Comparison of ENCODE assay signal across 25 mouse cellular contexts in genomic region chr15:85284651-85285050, GRCm38 (mm10). TPM values are rescaled to one million over a fixed set of nuclear protein-coding genes. Genes with fewer than 3 reads are reported as not detected.
DNase-seq lines count a peak whose midpoint lies in the region; ATAC-seq lines count a peak whose summit lies in the region.
"Had no signal": no experiment of that assay in that cellular context is flagged by ENCODE, and none has a peak within 500 bp of the region (broad histone marks: within the 10 kb centered on the region; RNA-seq: fewer than 3 reads in every experiment).

No protein-coding gene starts in this region.

- no peak overlapping the region for H3K9ac ChIP-seq in limb, embryonic 15.5 days
- no peak overlapping the region for H3K9ac ChIP-seq in neural tube, embryonic 13.5 days
- H3K9ac ChIP-seq in neural tube, embryonic 15.5 days (replicated peaks) = no peak overlapping the region
- H3K9ac ChIP-seq: embryonic facial prominence, embryonic 13.5 days; forebrain, embryonic 12.5 days; forebrain, postnatal 0 days; hindbrain, embryonic 12.5 days; hindbrain, embryonic 15.5 days had no signal

- H3K9me3 ChIP-seq in limb, embryonic 15.5 days = no peaks in the 10 kb centered on the region
- H3K9me3 ChIP-seq in limb, embryonic 10.5 days (replicated peaks) = no peaks in the 10 kb centered on the region
- H3K9me3 ChIP-seq in neural tube, embryonic 13.5 days = no peaks in the 10 kb centered on the region
- no peaks in the 10 kb centered on the region for H3K9me3 ChIP-seq in neural tube, embryonic 15.5 days (replicated peaks)
- H3K9me3 ChIP-seq: embryonic facial prominence, embryonic 10.5 days; embryonic facial prominence, embryonic 13.5 days; forebrain, embryonic 12.5 days; hindbrain, embryonic 12.5 days; hindbrain, embryonic 15.5 days had no signal

- 81% methylated on average over 6 of the region's 6 CpGs for WGBS in limb, embryonic 15.5 days
- WGBS in limb, embryonic 10.5 days = 91% methylated on average over 6 of the region's 6 CpGs
- 78% methylated on average over 6 of the region's 6 CpGs for WGBS in neural tube, embryonic 13.5 days
- 78% methylated on average over 6 of the region's 6 CpGs for WGBS in neural tube, embryonic 15.5 days

- no peak overlapping the region for H3K4me3 ChIP-seq in limb, embryonic 15.5 days
- no peak overlapping the region for H3K4me3 ChIP-seq in limb, embryonic 10.5 days
- H3K4me3 ChIP-seq in neural tube, embryonic 13.5 days = no peak overlapping the region
- no peak overlapping the region for H3K4me3 ChIP-seq in neural tube, embryonic 15.5 days (replicated peaks)
- H3K4me3 ChIP-seq: embryonic facial prominence, embryonic 10.5 days; embryonic facial prominence, embryonic 13.5 days; erythroblast, embryonic 14.5 days; forebrain, embryonic 12.5 days; gastrocnemius, adult 2 months; hindbrain, embryonic 12.5 days; hindbrain, embryonic 15.5 days had no signal

- ATAC-seq in limb, embryonic 15.5 days (ENCODE audit: insufficient number of reproducible peaks, low FRiP score, low TSS enrichment, low read depth) = no peak
- ATAC-seq in neural tube, embryonic 13.5 days (ENCODE audit: low read depth) = 0 out of 2 replicates have a peak, but pooled peaks have one; percentile 27
- ATAC-seq in neural tube, embryonic 15.5 days (ENCODE audit: low FRiP score) = no peak
- ATAC-seq: forebrain, postnatal 0 days; Patski had no signal

- peaks cover 7% of the 10 kb centered on the region; the same call in 1 of the 2 replicates for H3K4me1 ChIP-seq in limb, embryonic 15.5 days
- no peaks in the 10 kb centered on the region for H3K4me1 ChIP-seq in limb, embryonic 10.5 days
- H3K4me1 ChIP-seq in neural tube, embryonic 13.5 days (replicated peaks) = peaks cover 15% of the 10 kb centered on the region
- H3K4me1 ChIP-seq in neural tube, embryonic 15.5 days = peaks cover 4% of the 10 kb centered on the region; the same call in 1 of the 2 replicates
- H3K4me1 ChIP-seq: embryonic facial prominence, embryonic 10.5 days; embryonic facial prominence, embryonic 13.5 days; forebrain, embryonic 12.5 days; hindbrain, embryonic 15.5 days had no signal

- peaks cover 21% of the 10 kb centered on the region for H3K36me3 ChIP-seq in limb, embryonic 15.5 days
- H3K36me3 ChIP-seq in limb, embryonic 10.5 days = peaks cover 64% of the 10 kb centered on the region
- H3K36me3 ChIP-seq in neural tube, embryonic 13.5 days = no peaks in the 10 kb centered on the region
- H3K36me3 ChIP-seq in neural tube, embryonic 15.5 days = no peaks in the 10 kb centered on the region
- H3K36me3 ChIP-seq: forebrain, embryonic 12.5 days; G1E; hindbrain, embryonic 12.5 days; hindbrain, embryonic 15.5 days had no signal

- H3K27me3 ChIP-seq in limb, embryonic 15.5 days = no peaks in the 10 kb centered on the region
- no peaks in the 10 kb centered on the region for H3K27me3 ChIP-seq in limb, embryonic 10.5 days (ENCODE audit: low read depth, poor library complexity, severe bottlenecking)
- H3K27me3 ChIP-seq in neural tube, embryonic 13.5 days = no peaks in the 10 kb centered on the region
- H3K27me3 ChIP-seq in neural tube, embryonic 15.5 days (replicated peaks) = no peaks in the 10 kb centered on the region
- H3K27me3 ChIP-seq: embryonic facial prominence, embryonic 13.5 days; forebrain, embryonic 12.5 days; hindbrain, embryonic 12.5 days; hindbrain, embryonic 15.5 days; Patski had no signal

- DNase-seq in cerebellum, postnatal 14 days = peak; percentile 29 to 51
- DNase-seq in cerebellum, postnatal 36 days = no peak
- DNase-seq in limb, embryonic 10.5 days (ENCODE audit: low spot score) = no peak
- DNase-seq in adrenal gland, adult 2 months = no peak
- DNase-seq: adrenal gland, postnatal 14 days; B cell, adult 2 months; cerebellum, adult 11-12 months; cerebellum, adult 9-10 months; embryo, embryonic 11 days; forebrain, postnatal 0 days; gastrocnemius, adult 2 months; gastrocnemius, postnatal 14 days; heart, adult 11 months had no signal

- no peak overlapping the region for H3K4me2 ChIP-seq in limb, embryonic 15.5 days
- no peak overlapping the region for H3K4me2 ChIP-seq in neural tube, embryonic 13.5 days
- no peak overlapping the region for H3K4me2 ChIP-seq in neural tube, embryonic 15.5 days
- H3K4me2 ChIP-seq: embryonic facial prominence, embryonic 13.5 days; forebrain, embryonic 12.5 days; heart, embryonic 11.5 days; hindbrain, embryonic 12.5 days; hindbrain, embryonic 15.5 days had no signal

- H3K27ac ChIP-seq in limb, embryonic 15.5 days = peak overlapping the region; percentile 7; the same call in 1 of the 2 replicates
- no peak overlapping the region for H3K27ac ChIP-seq in limb, embryonic 10.5 days
- H3K27ac ChIP-seq in neural tube, embryonic 13.5 days (replicated peaks) = no peak overlapping the region
- no peak overlapping the region for H3K27ac ChIP-seq in neural tube, embryonic 15.5 days (replicated peaks)
- H3K27ac ChIP-seq: embryonic facial prominence, embryonic 10.5 days; embryonic facial prominence, embryonic 13.5 days; forebrain, embryonic 12.5 days; gastrocnemius, adult 2 months; hindbrain, embryonic 12.5 days; hindbrain, embryonic 15.5 days had no signal

RNA-seq across cellular contexts. Expression of gene Atxn10, which starts 51.4 kb away (rescaled TPM):
- polyA plus RNA-seq in limb, embryonic 15.5 days (2015; fragmentation: Nextera tagmentation; extraction: Ambion mirVana) = 283 and 286 TPM in 2 replicates
- polyA plus RNA-seq in limb, embryonic 10.5 days (2016; fragmentation: Nextera tagmentation; extraction: Ambion mirVana) = 284 and 311 TPM in 2 replicates
- polyA plus RNA-seq in neural tube, embryonic 13.5 days (2015; fragmentation: Nextera tagmentation; extraction: Ambion mirVana) = 496 and 516 TPM in 2 replicates
- polyA plus RNA-seq in neural tube, embryonic 15.5 days (2015; fragmentation: Nextera tagmentation; extraction: Ambion mirVana) = 478 and 503 TPM in 2 replicates
- 100 to 1,000 TPM; 127 to 130 TPM for total RNA-seq in adrenal gland, adult 2 months (2021)
- polyA plus RNA-seq in adrenal gland, adult 2 months (2012; rRNA removed) = 202 and 215 TPM in 2 replicates

Comparison
In these comparisons a context has a peak if more than half of its experiments do, and no peak if none do; other contexts are left out.
1. DNase-seq: peak in cerebellum, postnatal 14 days (2 of 2); none in cerebellum, postnatal 36 days (0 of 2), limb, embryonic 10.5 days (single experiment) and adrenal gland, adult 2 months (single experiment).